Mouse (Mus musculus): ENCODE measurements around the gene Aldoart2.

DNA sequence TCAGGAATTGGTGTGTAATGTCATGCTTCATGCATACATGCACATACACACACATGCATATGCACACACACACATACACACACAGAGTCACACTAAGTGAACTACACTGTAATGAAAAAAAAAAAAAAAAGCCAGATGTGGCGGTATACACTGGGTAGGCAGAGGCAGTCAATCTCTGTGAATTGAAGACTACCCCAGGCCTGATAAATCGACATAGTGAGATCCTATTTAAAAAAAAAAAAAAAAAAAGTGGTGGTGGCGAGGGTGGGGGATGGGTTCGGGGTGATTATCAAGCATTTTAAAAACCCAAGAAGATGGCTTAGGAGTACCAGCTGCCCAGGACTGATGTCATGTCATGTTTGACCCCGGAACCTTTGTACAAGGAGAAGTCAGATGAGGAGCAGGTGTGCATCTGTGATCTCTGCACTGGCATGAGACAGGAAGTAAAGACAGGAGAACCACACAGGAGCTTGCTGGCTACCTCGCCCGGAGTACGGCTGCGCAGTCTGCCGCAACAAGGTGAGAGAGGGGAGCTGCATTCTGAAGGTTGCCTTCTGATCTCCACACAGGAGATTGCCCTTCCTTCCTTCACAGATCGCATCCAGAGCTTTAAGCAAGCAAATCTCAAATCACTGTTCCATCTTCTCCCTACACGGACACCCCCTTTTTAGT lies 5.7 kb upstream of the Aldoart2 start:
- no peak for TF ChIP-seq CTCF (IDR thresholded peaks at IDR 0.05; ENCODE audit: borderline replicate concordance, extremely low read depth, insufficient read depth, insufficient read length)
- no peak for TF ChIP-seq POLR2A (IDR thresholded peaks at IDR 0.05; ENCODE audit: borderline replicate concordance, extremely low read depth, insufficient read depth, insufficient read length, poor library complexity, severe bottlenecking)
